Mouse (Mus musculus) midbrain, embryonic 16.5 days (tissue): ENCODE results near the gene Gramd1b. TPM values are rescaled to one million over a fixed set of nuclear protein-coding genes. Genes with fewer than 3 reads are reported as not detected.

Experiments
- ATAC-seq: fragments of 200-750 bp; cut with Nextera tagmentation; 2 replicates; pipeline ENCODE4 v1.8.0; 2017; ENCODE audit warnings: moderate TSS enrichment
- H3K27ac ChIP-seq: fragments of 300-500 bp; sonication (generic); 2 replicates; pipeline ENCODE4 v1.5.1; 2014; ENCODE audit warnings: mild to moderate bottlenecking, low read length, mixed read lengths
- H3K27me3 ChIP-seq: fragments of 300-500 bp; sonication (generic); 2 replicates; pipeline ENCODE4 v1.6.1; 2014; ENCODE audit warnings: low read depth, low read length, mixed read lengths; ENCODE audit not compliant: control insufficient read depth, insufficient read depth
- H3K36me3 ChIP-seq: fragments of 300-500 bp; sonication (generic); 2 replicates; pipeline ENCODE4 v1.6.1; 2014; ENCODE audit warnings: mild to moderate bottlenecking, low read length, moderate library complexity, mixed read lengths; ENCODE audit not compliant: control insufficient read depth, insufficient read depth
- H3K4me1 ChIP-seq: fragments of 300-500 bp; sonication (generic); 2 replicates; pipeline ENCODE4 v1.6.1; 2014; ENCODE audit warnings: mild to moderate bottlenecking, low read length, mixed read lengths; ENCODE audit not compliant: control insufficient read depth, insufficient read depth
- H3K4me2 ChIP-seq: fragments of 300-500 bp; sonication (generic); 2 replicates; pipeline ENCODE4 v1.6.1; 2014; ENCODE audit warnings: mild to moderate bottlenecking, low read length, mixed read lengths
- H3K4me3 ChIP-seq: fragments of 300-500 bp; sonication (generic); 2 replicates; pipeline ENCODE4 v1.5.1; 2014; ENCODE audit warnings: low read depth, mild to moderate bottlenecking, low read length, moderate library complexity, mixed read lengths
- H3K9ac ChIP-seq: fragments of 300-500 bp; sonication (generic); 2 replicates; pipeline ENCODE4 v1.6.1; 2014; ENCODE audit warnings: low read depth, low read length, mixed read lengths
- H3K9me3 ChIP-seq: fragments of 300-500 bp; sonication (generic); replicated peaks from 2 replicates; pipeline ENCODE4 v1.6.1; 2014; ENCODE audit warnings: mild to moderate bottlenecking, low read length, mixed read lengths; ENCODE audit not compliant: control insufficient read depth, poor library complexity, severe bottlenecking
- WGBS: fragments of 180-500 bp; shearing (Covaris S2); extraction: QIAGEN DNeasy Blood & Tissue Kit; methylation state at CpG from one replicate; pipeline ENCODE4 v1.1.7; 2014; 5-methylcytosine and 5-hydroxymethylcytosine counted together
- polyA plus RNA-seq: library from polyadenylated mRNA; unstranded; fragments of >200 nt; fragmentation: Nextera tagmentation; extraction: Ambion mirVana; gene quantifications from 2 replicates; pipeline ENCODE4 v1.2.1, GENCODE M21; 2015

Gene Gramd1b
- polyA plus RNA-seq, 1 experiment from 2014 or later: 20.3 TPM

- Histone ChIP-seq H3K27ac (no peak overlapping the region), H3K36me3 (no peaks in the 10 kb centered on the region), H3K9ac (no peak overlapping the region), H3K4me3 (no peak overlapping the region), H3K9me3 (no peaks in the 10 kb centered on the region), H3K4me2 (no peak overlapping the region), H3K27me3 (no peaks in the 10 kb centered on the region), H3K4me1 (no peaks in the 10 kb centered on the region)
- no peak for ATAC-seq
- 46% methylated on average over 6 of the region's 6 CpGs for WGBS
Observed at GRCm38 (mm10) chr9:40405804-40406203, 125.4 kb downstream of the Gramd1b start.

- H3K9me3 ChIP-seq: no peaks in the 10 kb centered on the region
- H3K4me1 ChIP-seq: no peaks in the 10 kb centered on the region
- no peak overlapping the region for H3K4me2 ChIP-seq
- H3K36me3 ChIP-seq: no peaks in the 10 kb centered on the region
- no peak overlapping the region for H3K9ac ChIP-seq
- no peaks in the 10 kb centered on the region for H3K27me3 ChIP-seq
- WGBS: 88% methylated on average over 5 of the region's 5 CpGs
- H3K4me3 ChIP-seq: no peak overlapping the region
- no peak overlapping the region for H3K27ac ChIP-seq
- no peak for ATAC-seq
Observed at GRCm38 (mm10) chr9:40405263-40405662, 125.9 kb downstream of the Gramd1b start.

DNA sequence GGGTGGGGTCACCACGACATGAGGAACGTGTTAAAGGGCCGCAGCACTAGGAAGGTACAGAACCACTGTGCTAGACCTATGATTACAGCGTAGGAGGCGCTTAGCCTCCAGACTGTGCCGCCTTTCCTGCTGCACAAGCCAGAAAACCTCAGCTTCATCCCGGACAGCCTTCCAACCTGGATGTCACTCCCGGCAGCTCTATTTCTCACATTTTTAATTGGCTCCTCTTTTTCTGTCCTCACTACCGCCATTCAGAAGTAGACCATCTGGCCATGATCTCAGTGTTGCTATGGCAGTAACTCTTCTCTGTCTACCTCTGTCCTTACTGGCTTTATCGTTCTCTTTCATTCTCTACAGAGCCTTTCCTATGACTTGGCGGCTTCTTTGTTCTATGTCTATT is 126.5 kb downstream of the Gramd1b start:
- Histone ChIP-seq H3K4me1 (no peaks in the 10 kb centered on the region), H3K27ac (no peak overlapping the region), H3K27me3 (no peaks in the 10 kb centered on the region), H3K4me2 (no peak overlapping the region), H3K4me3 (no peak overlapping the region), H3K36me3 (no peaks in the 10 kb centered on the region), H3K9ac (no peak overlapping the region), H3K9me3 (no peaks in the 10 kb centered on the region)
- no peak for ATAC-seq
- 89% methylated on average over 11 of the region's 11 CpGs for WGBS

GRCm38 (mm10) chr9:40403750-40404149 is 127.4 kb downstream of the Gramd1b start:
- no peaks in the 10 kb centered on the region for H3K36me3 ChIP-seq
- H3K9ac ChIP-seq: no peak overlapping the region
- WGBS: 84% methylated on average over 7 of the region's 7 CpGs
- no peak overlapping the region for H3K27ac ChIP-seq
- no peak for ATAC-seq
- no peaks in the 10 kb centered on the region for H3K4me1 ChIP-seq
- no peak overlapping the region for H3K4me2 ChIP-seq
- no peak overlapping the region for H3K4me3 ChIP-seq
- no peaks in the 10 kb centered on the region for H3K27me3 ChIP-seq
- H3K9me3 ChIP-seq: no peaks in the 10 kb centered on the region

GRCm38 (mm10) chr9:40401818-40402217 is 129.4 kb downstream of the Gramd1b start:
- no peaks in the 10 kb centered on the region for H3K27me3 ChIP-seq
- WGBS: 86% methylated on average over 5 of the region's 5 CpGs
- ATAC-seq: no peak
- no peak overlapping the region for H3K27ac ChIP-seq
- H3K4me1 ChIP-seq: peaks cover 2% of the 10 kb centered on the region; the same call in 1 of the 2 replicates
- H3K4me2 ChIP-seq: no peak overlapping the region
- H3K4me3 ChIP-seq: no peak overlapping the region
- no peaks in the 10 kb centered on the region for H3K9me3 ChIP-seq
- H3K9ac ChIP-seq: no peak overlapping the region
- no peaks in the 10 kb centered on the region for H3K36me3 ChIP-seq

DNA sequence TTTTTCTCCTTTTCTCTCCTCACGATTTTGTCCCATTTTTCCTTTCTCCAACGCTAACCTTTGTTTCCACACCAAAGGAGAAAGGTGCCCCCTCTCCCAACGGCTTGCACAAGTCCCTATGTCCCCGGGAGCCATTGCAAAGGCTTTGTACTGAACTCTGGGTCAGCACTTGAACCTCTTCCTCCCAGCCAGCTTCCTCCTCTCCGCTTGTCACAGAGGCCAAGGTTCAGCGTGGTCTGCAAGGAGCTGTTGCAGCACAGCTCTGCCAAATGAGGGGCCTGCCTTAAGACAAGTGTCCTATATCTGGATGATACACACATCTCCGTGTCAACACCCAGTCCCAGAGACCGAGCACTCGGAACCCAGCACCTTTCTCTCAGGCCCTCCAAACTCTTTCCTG is 130.3 kb downstream of the Gramd1b start:
- Histone ChIP-seq H3K4me3 (no peak overlapping the region), H3K27ac (no peak overlapping the region), H3K4me2 (no peak overlapping the region), H3K9me3 (no peaks in the 10 kb centered on the region), H3K9ac (no peak overlapping the region), H3K27me3 (no peaks in the 10 kb centered on the region), H3K36me3 (no peaks in the 10 kb centered on the region), H3K4me1 (peaks cover 4% of the 10 kb centered on the region; the same call in 1 of the 2 replicates)
- no peak for ATAC-seq
- 80% methylated on average over 9 of the region's 9 CpGs for WGBS

- H3K9ac ChIP-seq: no peak overlapping the region
- H3K4me1 ChIP-seq: peaks cover 4% of the 10 kb centered on the region; the same call in 1 of the 2 replicates
- H3K27ac ChIP-seq: no peak overlapping the region
- WGBS: 89% methylated on average over 2 of the region's 2 CpGs
- H3K27me3 ChIP-seq: no peaks in the 10 kb centered on the region
- no peak overlapping the region for H3K4me3 ChIP-seq
- H3K36me3 ChIP-seq: no peaks in the 10 kb centered on the region
- ATAC-seq: no peak
- no peak overlapping the region for H3K4me2 ChIP-seq
- no peaks in the 10 kb centered on the region for H3K9me3 ChIP-seq
Observed at GRCm38 (mm10) chr9:40400171-40400570, 131.0 kb downstream of the Gramd1b start.

DNA sequence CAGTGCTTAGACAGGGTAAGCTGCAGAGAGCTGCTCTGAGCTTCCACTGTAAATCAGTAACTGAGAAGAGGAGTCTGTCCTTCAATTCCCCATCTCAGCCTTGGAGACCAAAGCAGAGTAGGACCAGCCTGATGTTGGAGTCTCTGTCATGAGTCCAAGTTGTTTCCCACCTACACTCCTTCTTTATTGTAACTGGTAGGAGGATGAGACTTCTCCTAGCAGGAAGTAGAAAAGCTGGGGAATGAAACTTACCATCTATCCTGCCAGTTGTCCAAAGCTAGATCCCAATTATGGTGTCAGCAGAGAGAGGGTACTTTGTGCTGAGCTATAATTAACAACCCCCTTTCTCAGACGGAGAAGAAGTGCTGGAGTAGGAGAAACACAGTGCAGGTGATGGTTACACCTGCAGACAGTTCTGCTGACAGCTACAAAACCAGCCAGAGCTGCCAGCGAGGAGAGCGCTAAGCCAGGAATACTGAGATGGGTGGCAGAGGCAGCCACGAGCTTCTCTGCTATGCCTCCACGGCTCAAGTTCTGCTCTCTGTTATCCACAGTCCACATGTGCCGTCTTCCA is 131.7 kb downstream of the Gramd1b start:
- peaks cover 4% of the 10 kb centered on the region; the same call in 1 of the 2 replicates for H3K4me1 ChIP-seq
- H3K36me3 ChIP-seq: no peaks in the 10 kb centered on the region
- H3K4me2 ChIP-seq: no peak overlapping the region
- WGBS: 85% methylated on average over 6 of the region's 6 CpGs
- no peak overlapping the region for H3K9ac ChIP-seq
- no peaks in the 10 kb centered on the region for H3K9me3 ChIP-seq
- H3K4me3 ChIP-seq: no peak overlapping the region
- H3K27ac ChIP-seq: no peak overlapping the region
- no peaks in the 10 kb centered on the region for H3K27me3 ChIP-seq
- no peak for ATAC-seq

DNA sequence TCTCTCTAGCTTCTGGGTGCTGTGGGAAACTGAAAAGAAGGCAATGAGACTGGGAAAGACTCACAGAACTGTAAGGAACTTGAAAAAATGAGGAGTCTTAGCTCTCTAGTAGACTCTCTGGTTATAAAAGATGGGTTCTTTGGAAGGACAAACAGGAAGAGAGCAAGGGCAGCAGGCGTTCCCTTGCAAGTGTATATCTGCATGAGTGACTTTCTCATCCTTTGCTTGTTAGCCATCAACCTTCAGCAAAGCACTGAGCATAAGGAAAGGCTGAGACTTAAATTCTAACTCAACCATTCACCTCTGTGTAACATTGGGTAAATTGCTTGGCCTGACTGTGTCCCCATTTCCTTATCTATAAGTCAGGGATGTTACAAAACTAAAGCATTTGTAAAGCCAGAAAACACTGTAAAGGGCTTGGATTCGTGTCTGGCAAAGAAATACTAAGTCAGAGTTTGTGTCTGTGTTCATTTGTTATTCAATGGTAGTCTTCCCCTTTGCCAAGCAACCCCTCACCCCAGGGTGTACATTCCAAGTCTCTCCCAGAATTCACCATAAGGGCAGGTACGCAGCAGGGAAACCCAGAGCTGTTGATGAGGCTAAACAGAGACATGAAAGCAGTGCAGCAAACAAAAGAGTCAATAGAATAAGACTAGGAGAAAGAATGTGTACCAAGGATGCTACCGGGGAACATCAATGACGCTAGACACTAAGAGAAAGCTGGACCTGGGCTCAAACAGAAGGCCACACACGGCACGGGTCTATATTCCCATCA is 133.5 kb downstream of the Gramd1b start:
- Histone ChIP-seq H3K9ac (no peak overlapping the region), H3K36me3 (no peaks in the 10 kb centered on the region), H3K4me1 (peaks cover 9% of the 10 kb centered on the region), H3K9me3 (no peaks in the 10 kb centered on the region), H3K27ac (peak overlapping the region; percentile 70), H3K27me3 (no peaks in the 10 kb centered on the region), H3K4me2 (no peak overlapping the region), H3K4me3 (no peak overlapping the region)
- WGBS: 54% methylated on average over 7 of the region's 7 CpGs
- ATAC-seq: no peak; the same call in 1 of the 2 replicates
